Mouse (Mus musculus) ES-E14 (cell line): ENCODE results near the gene Pla2g1b.

ENCODE experiments used
- CHD2 ChIP-seq: IDR thresholded peaks from 2 replicates; pipeline ENCODE4 v1.6.1; 2014; ENCODE audit warnings: mild to moderate bottlenecking, low read depth, low read length, inconsistent platforms
- HCFC1 ChIP-seq: IDR thresholded peaks from 2 replicates; pipeline ENCODE4 v1.6.1; 2012; ENCODE audit warnings: low read length, inconsistent platforms, borderline replicate concordance; ENCODE audit not compliant: insufficient read depth
- MAFK ChIP-seq: IDR thresholded peaks from 2 replicates; pipeline ENCODE4 v1.6.1; 2014; ENCODE audit warnings: mild to moderate bottlenecking, low read depth, low read length, inconsistent platforms; ENCODE audit not compliant: insufficient read depth
- ZC3H11A ChIP-seq: IDR thresholded peaks from 2 replicates; pipeline ENCODE4 v1.6.1; 2012; ENCODE audit warnings: low read depth, mild to moderate bottlenecking, inconsistent platforms, low read length, borderline replicate concordance
- ZNF384 ChIP-seq: IDR thresholded peaks from 2 replicates; pipeline ENCODE4 v1.6.1; 2012; ENCODE audit warnings: low read depth, low read length, inconsistent platforms

DNA sequence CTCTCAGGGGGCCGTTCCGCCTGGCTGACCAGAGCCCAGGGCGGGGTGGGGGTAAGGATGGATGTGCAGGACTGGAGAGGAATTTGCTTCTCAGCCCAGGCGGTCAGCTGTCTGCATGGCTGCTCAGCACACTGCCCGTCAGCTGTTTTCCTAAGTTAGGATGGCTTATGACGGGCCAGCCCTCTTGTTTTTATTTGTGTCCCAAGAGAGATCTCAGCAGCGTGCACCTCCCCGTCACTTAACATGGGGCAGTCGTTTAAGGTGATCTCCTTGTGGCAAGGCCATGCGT is 42.7 kb downstream of the Pla2g1b start:
- TF ChIP-seq ZC3H11A (no peak), HCFC1 (no peak), CHD2 (no peak), ZNF384 (no peak), MAFK (no peak)
